Mouse (Mus musculus): ENCODE measurements around the gene A4galt.

DNA sequence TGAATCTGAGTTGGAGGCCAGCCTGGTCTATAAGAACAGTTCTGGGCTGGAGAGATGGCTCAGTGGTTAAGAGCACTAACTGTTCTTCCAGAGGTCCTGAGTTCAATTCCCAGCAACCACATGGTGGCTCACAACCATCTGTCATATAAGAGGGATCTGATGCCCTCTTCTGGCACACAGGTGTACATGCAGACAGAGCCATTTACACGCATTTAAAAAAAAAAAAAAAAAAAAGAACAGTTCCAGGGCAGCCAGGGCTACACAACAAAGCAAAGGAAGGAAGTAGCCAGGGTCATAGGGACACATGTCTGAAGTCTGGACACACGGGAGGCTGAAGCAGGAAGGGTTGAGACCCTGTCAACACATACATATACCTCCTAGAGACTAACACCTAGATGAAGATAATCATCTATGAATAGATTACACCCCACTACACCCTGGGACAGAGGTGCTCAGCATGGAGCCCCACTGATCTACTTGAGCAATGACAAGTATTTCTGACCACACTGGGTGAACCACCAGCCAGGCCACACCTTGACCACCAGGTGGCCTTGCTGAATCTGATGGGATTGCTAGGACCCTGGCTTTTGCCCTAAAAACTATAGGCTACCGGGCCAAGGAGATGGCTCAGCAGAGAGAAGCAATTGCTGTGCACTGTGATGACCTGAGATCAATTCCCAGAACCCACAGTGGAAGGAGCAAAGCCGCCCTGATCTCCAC is 9.5 kb downstream of the A4galt start:
- TF ChIP-seq CTCF (IDR thresholded peaks at IDR 0.05; ENCODE audit: low read depth) = 0 out of 2 replicates have a peak, but pooled peaks have one; percentile 5
- TF ChIP-seq EP300 (IDR thresholded peaks at IDR 0.05; ENCODE audit: low read depth) = no peak

Measured in liver, postnatal 0 days (tissue).